Mouse (Mus musculus) hematopoietic multipotent progenitor cell, adult 10-12 weeks (in vitro differentiated cells): ENCODE results near the gene Nubp1. TPM values are rescaled to one million over a fixed set of nuclear protein-coding genes. Genes with fewer than 3 reads are reported as not detected.

Source experiments
- polyA plus RNA-seq: library from polyadenylated mRNA; stranded (reverse); fragments of >175 nt; gene quantifications from 2 replicates; pipeline ENCODE4 v1.2.3, GENCODE M21; 2012; ENCODE audit warnings: low replicate concordance

Gene Nubp1
- 33.6 and 35.0 TPM in 2 replicates for polyA plus RNA-seq

DNA sequence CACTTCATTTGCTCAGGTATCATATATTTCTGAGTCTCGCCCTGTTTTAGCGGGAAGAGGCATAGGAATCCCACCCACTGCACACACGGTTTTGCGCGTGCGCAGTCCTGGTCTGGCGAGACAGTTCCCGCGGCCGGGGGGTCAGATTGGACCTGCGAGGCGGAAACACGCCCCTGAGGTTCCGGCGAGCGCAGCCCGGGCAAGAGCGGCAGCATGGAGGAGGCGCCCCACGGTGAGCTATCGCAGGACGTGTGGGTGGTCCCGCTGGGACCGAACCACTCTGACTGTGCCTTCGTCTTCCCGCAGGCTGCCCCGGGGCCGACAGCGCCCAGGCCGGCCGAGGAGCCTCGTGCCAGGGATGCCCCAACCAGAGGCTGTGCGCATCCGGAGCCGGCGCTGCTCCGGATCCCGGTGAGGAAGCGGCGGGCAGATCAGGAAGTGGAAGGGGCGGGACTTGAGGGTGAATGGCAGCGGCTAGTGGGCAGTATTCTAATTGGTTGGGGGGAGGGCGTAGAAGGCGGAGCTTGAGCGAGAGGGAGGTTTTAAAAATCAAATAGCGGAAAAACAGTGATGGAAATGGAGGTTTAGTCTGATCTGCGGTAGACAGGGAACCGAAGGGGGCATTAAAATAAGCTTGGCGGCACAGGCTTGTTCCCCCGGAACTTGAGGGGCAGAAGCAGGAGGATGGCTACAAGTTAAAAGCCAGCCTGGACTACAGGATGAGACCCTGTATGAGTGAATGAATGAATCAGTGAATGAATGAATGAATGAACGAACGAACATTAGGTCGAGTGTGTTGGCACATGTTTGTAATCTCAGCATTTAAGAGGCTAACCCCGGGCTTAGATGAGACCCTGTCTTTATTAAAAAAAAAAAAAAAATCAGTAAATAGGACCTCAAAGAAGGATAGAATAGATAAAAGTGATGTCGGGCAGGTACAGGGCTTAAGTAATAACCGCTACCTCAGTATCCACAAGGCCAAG, at the start of gene Nubp1:
TSS of gene Nubp1 (plus strand) at position 185 of the 983 bp plus-strand sequence.

DNA sequence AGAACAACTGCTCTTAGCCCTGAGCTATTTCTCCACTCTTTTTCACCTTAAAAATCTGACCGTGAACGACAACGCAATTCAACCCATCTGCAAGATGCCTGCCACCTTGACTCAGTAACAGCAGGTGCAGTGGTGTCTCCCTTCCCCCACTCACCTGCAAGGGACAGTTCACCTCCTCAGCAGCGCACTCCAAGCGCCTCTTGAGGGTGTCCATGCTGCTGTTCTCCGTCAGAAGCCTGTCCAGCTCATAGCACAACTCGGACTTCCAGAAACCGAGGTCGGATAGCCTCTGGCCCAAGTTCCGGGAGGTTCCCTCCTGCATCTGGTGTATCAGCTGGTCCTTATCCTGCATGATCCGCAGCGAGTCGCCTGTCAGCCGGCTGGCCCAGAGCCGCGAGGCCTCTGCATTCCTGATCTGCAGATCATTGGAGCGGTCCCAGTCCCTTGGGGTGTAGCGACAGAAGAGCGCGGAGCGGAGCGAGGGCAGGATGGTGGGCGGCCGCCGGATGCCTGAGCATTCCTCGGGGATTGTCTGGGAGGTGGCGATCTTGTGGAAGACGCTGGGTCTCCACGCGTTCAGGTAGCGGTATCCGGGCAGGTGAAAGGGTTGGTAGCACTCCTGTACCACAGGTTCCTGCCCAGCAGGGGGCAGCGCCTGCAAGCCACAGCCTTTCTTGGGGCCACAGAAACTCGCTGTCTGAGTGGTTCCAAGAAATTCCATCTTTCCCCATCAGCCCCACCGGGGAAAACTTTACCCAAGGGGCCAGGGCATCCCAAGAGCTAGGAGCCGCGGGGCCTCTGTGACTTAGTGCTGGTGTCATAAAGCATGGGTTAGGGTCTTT, 16.8 kb upstream of the Nubp1 start, which contains the start of gene Tekt5:
TSS of gene Tekt5 (minus strand) at position 792 of the 842 bp plus-strand sequence.

GRCm38 (mm10) chr16:10447264-10447594, 35.5 kb downstream of the Nubp1 start, which contains the start of gene Tvp23a:
Gene Tvp23a, minus strand, starts transcription at chr16:10447362.

Other genes with a start within 250 kb of the Nubp1 start
- gene Rpl39l, start 241.7 kb upstream of the Nubp1 start, polyA plus RNA-seq: 0.47 and 0.90 TPM in 2 replicates
- not detected in 2 replicates for gene Atf7ip2, start 219.2 kb upstream of the Nubp1 start, polyA plus RNA-seq
- gene Emp2, start 98.0 kb upstream of the Nubp1 start, polyA plus RNA-seq: 0.24 TPM in 1 of 2 replicates, not detected in the other
- 0.08 TPM in 1 of 2 replicates, not detected in the other for gene Tekt5, start 16.5 kb upstream of the Nubp1 start, polyA plus RNA-seq
- not detected in 2 replicates for gene Tvp23a, start 35.4 kb downstream of the Nubp1 start, polyA plus RNA-seq
- gene Ciita, start 68.1 kb downstream of the Nubp1 start, polyA plus RNA-seq: 103 and 142 TPM in 2 replicates
- 39.2 and 96.3 TPM in 2 replicates for gene Dexi, start 131.1 kb downstream of the Nubp1 start, polyA plus RNA-seq
- gene Clec16a, start 133.4 kb downstream of the Nubp1 start, polyA plus RNA-seq: 19.6 and 27.6 TPM in 2 replicates